Mouse (Mus musculus): Measurements from ENCODE around the gene Olfr97. TPM values are rescaled to one million over a fixed set of nuclear protein-coding genes. Genes with fewer than 3 reads are reported as not detected.

Gene Olfr97
- polyA plus RNA-seq, 1 experiment from 2014 or later, result not detected

DNA sequence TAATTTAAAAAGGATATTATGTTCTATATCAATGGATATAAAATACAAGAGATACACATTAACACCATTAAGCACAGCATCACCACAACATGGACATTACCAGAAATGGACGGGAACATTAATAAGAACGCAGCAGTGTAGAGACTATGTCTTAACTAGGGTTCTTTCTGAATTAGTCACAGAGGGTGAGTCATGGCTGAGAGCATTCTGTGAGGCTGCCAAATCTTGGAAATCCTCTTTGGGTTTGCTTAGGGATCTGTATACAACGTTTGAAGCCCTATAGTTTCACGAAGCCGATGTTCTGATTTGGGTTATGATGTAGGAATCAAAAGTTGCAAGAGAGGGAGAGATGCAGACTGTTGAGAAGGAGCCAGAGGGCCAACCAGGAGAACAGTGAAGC is 42.3 kb downstream of the Olfr97 start:
- no peaks in the 10 kb centered on the region for H3K36me3 ChIP-seq
- no peak overlapping the region for H3K4me3 ChIP-seq (replicated peaks)
- peaks cover 41% of the 10 kb centered on the region for H3K27me3 ChIP-seq
- H3K4me1 ChIP-seq, result 0 out of 2 replicates have a peak, but pooled peaks cover 4% of the 10 kb centered on the region
- WGBS, result 76% methylated on average over 5 of the region's 5 CpGs
- no peak for ATAC-seq (ENCODE audit: insufficient number of reproducible peaks, low FRiP score, low TSS enrichment, low read depth)
- no peaks in the 10 kb centered on the region for H3K9me3 ChIP-seq (replicated peaks)
- no peak overlapping the region for H3K27ac ChIP-seq (replicated peaks)
- H3K4me2 ChIP-seq (replicated peaks), result no peak overlapping the region
- H3K9ac ChIP-seq, result no peak overlapping the region

DNA sequence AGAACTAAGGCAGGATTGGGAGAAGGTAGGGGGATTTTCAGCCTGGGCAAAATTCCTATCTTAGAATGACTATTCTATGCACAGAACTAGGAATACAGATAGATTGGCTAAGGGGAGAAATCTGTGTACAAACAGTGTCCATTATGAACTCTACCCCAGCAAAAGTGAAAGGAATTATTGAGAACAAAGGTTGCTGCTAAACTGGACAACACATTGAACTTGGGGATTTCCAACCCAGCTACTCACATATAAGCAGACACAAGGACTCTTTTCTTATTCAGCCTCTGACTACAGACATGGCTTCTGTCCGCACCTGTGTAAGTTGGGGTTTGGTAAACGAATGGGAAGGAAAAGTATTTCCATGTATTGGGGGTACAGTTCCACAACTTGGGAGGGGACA is 43.5 kb downstream of the Olfr97 start, which contains the start of gene Ubd:
Gene Ubd, plus strand, starts transcription at position 237 of the 400 bp plus-strand sequence.
- H3K9ac ChIP-seq, result no peak within 1 kb of the TSS
- H3K4me1 ChIP-seq, result 0 out of 2 replicates have a peak, but pooled peaks cover 4% of the 10 kb centered on the region
- 80% methylated on average over 2 of the region's 2 CpGs for WGBS
- ATAC-seq (ENCODE audit: insufficient number of reproducible peaks, low FRiP score, low TSS enrichment, low read depth), result no peak
- no peak within 1 kb of the TSS for H3K27ac ChIP-seq (replicated peaks)
- peaks cover 38% of the 10 kb centered on the region for H3K27me3 ChIP-seq
- H3K9me3 ChIP-seq (replicated peaks), result no peaks in the 10 kb centered on the region
- H3K4me3 ChIP-seq (replicated peaks), result no peak within 1 kb of the TSS
- no peaks in the 10 kb centered on the region for H3K36me3 ChIP-seq
- no peak within 1 kb of the TSS for H3K4me2 ChIP-seq (replicated peaks)

DNA sequence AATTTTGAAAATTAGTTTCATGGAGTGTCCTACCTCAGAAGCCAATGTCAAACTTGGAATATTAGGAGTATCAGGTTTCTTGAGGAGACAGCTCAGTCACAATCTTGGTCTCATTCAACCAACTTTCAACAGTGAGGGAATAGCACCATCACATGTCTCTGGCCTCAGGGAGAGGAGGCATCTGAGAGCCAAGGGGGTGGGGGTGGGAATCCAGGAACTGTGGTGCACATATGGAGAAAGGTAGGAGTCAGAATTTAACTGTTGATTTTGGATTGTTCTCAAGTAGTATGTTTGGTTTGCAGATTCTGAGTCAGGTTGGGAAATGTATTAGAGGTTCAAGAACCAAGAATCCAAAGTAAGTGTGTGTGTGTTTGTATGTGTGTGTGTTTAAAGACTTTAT is 44.1 kb downstream of the Olfr97 start:
- H3K9ac ChIP-seq, result no peak overlapping the region
- 0 out of 2 replicates have a peak, but pooled peaks cover 4% of the 10 kb centered on the region for H3K4me1 ChIP-seq
- ATAC-seq (ENCODE audit: insufficient number of reproducible peaks, low FRiP score, low TSS enrichment, low read depth), result no peak

DNA sequence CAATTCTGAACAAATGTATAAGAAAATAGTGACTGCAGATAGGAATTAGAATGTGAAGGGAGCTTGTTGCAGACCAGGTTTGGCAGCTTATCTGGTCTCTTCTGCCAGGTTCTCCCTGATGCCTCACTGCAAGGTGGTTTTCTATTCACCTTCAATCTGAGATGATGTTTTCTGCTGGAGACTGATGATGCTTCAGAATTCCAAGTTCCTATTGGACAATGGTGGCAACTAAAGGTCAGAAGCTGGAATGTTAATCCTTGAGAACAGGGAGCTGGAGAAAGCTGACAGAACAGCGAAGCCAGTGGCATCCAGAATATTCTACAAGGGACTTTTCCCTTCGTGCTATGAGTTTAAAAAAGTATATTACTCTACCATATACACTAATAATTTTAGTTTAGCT is 46.4 kb downstream of the Olfr97 start:
- WGBS, result 28% methylated on average over 2 of the region's 2 CpGs
- Histone ChIP-seq H3K4me2 (replicated peaks) (no peak overlapping the region), H3K27ac (replicated peaks) (no peak overlapping the region)

More for the DNA sequence above, 44.1 kb downstream of the Olfr97 start:
- Histone ChIP-seq H3K9me3 (replicated peaks) (no peaks in the 10 kb centered on the region), H3K27ac (replicated peaks) (no peak overlapping the region), H3K4me3 (replicated peaks) (no peak overlapping the region), H3K36me3 (no peaks in the 10 kb centered on the region), H3K4me2 (replicated peaks) (no peak overlapping the region), H3K27me3 (peaks cover 32% of the 10 kb centered on the region)

DNA sequence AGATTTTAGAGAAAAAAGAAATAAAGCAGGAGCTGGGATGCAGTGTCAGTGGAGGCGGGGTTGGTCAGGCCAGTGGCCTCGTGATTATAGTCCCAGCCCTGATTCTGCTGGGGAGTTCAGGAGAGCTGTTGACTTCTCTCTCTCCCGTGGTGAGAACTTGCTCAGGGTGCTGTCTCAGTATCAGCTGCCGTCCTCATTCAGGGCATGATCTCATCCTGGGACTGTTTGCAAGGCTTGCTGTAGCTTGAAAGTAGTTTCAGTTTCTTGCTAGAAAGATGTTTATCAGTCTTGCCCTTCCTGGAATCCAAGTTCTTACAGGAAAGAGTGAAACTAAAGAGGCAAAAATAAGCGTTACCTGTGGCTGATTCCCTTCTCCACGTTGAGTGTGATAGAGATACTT is 51.7 kb downstream of the Olfr97 start:
- H3K9me3 ChIP-seq (replicated peaks), result no peaks in the 10 kb centered on the region
- no peak overlapping the region for H3K4me3 ChIP-seq (replicated peaks)
- WGBS, result 43% methylated on average over 6 of the region's 6 CpGs
- no peak overlapping the region for H3K27ac ChIP-seq (replicated peaks)
- no peak overlapping the region for H3K9ac ChIP-seq
- H3K36me3 ChIP-seq, result no peaks in the 10 kb centered on the region
- H3K4me1 ChIP-seq, result no peaks in the 10 kb centered on the region
- no peaks in the 10 kb centered on the region for H3K27me3 ChIP-seq
- ATAC-seq (ENCODE audit: insufficient number of reproducible peaks, low FRiP score, low TSS enrichment, low read depth), result no peak
- H3K4me2 ChIP-seq (replicated peaks), result no peak overlapping the region

More for the DNA sequence above, 46.4 kb downstream of the Olfr97 start:
- Histone ChIP-seq H3K4me1 (no peaks in the 10 kb centered on the region), H3K36me3 (no peaks in the 10 kb centered on the region), H3K27me3 (peaks cover 10% of the 10 kb centered on the region; the same call in 1 of the 2 replicates), H3K4me3 (replicated peaks) (no peak overlapping the region), H3K9me3 (replicated peaks) (no peaks in the 10 kb centered on the region), H3K9ac (no peak overlapping the region)
- no peak for ATAC-seq (ENCODE audit: insufficient number of reproducible peaks, low FRiP score, low TSS enrichment, low read depth)

Other genes starting within 250 kb of the Olfr97 start
- 0.67 and 0.95 TPM in 2 replicates for gene H2-M5, start 247.8 kb downstream of the Olfr97 start, polyA plus RNA-seq (2015; fragmentation: Nextera tagmentation; extraction: Ambion mirVana)
- 52.2 and 62.2 TPM in 2 replicates for gene Zfp57, start 236.2 kb downstream of the Olfr97 start, polyA plus RNA-seq (2015; fragmentation: Nextera tagmentation; extraction: Ambion mirVana)
- 0.09 TPM in 1 of 2 replicates, not detected in the other for gene Mog, start 213.9 kb downstream of the Olfr97 start, polyA plus RNA-seq (2015; fragmentation: Nextera tagmentation; extraction: Ambion mirVana)
- 11.5 and 15.0 TPM in 2 replicates for gene Gabbr1, start 191.4 kb downstream of the Olfr97 start, polyA plus RNA-seq (2015; fragmentation: Nextera tagmentation; extraction: Ambion mirVana)
- 0.07 TPM in 1 of 2 replicates, not detected in the other for gene Olfr90, start 148.8 kb downstream of the Olfr97 start, polyA plus RNA-seq (2015; fragmentation: Nextera tagmentation; extraction: Ambion mirVana)
- not detected in 2 replicates for gene Olfr91, start 139.1 kb downstream of the Olfr97 start, polyA plus RNA-seq (2015; fragmentation: Nextera tagmentation; extraction: Ambion mirVana)
- not detected in 2 replicates for gene Olfr92, start 117.2 kb downstream of the Olfr97 start, polyA plus RNA-seq (2015; fragmentation: Nextera tagmentation; extraction: Ambion mirVana)
- gene Olfr93, start 75.8 kb downstream of the Olfr97 start, polyA plus RNA-seq (2015; fragmentation: Nextera tagmentation; extraction: Ambion mirVana), result 0.05 TPM in 1 of 2 replicates, not detected in the other
- gene Ubd, start 43.4 kb downstream of the Olfr97 start, polyA plus RNA-seq (2015; fragmentation: Nextera tagmentation; extraction: Ambion mirVana), result 0.18 TPM in 1 of 2 replicates, not detected in the other
- gene Olfr94, start 36.3 kb downstream of the Olfr97 start, polyA plus RNA-seq (2015; fragmentation: Nextera tagmentation; extraction: Ambion mirVana), result 0.12 TPM in 1 of 2 replicates, not detected in the other
- not detected in 2 replicates for gene Olfr95, start 24.2 kb downstream of the Olfr97 start, polyA plus RNA-seq (2015; fragmentation: Nextera tagmentation; extraction: Ambion mirVana)
- 0.14 and 0.31 TPM in 2 replicates for gene Olfr96, start 17.2 kb downstream of the Olfr97 start, polyA plus RNA-seq (2015; fragmentation: Nextera tagmentation; extraction: Ambion mirVana)
- not detected in 2 replicates for gene Olfr98, start 26.4 kb upstream of the Olfr97 start, polyA plus RNA-seq (2015; fragmentation: Nextera tagmentation; extraction: Ambion mirVana)
- 1.7 and 2.6 TPM in 2 replicates for gene H2-M3, start 32.9 kb upstream of the Olfr97 start, polyA plus RNA-seq (2015; fragmentation: Nextera tagmentation; extraction: Ambion mirVana)
- gene Olfr99, start 46.1 kb upstream of the Olfr97 start, polyA plus RNA-seq (2015; fragmentation: Nextera tagmentation; extraction: Ambion mirVana), result 0.16 TPM in 1 of 2 replicates, not detected in the other
- 0.17 TPM in 1 of 2 replicates, not detected in the other for gene Olfr101, start 67.0 kb upstream of the Olfr97 start, polyA plus RNA-seq (2015; fragmentation: Nextera tagmentation; extraction: Ambion mirVana)
- 0.15 and 0.21 TPM in 2 replicates for gene Olfr102, start 79.7 kb upstream of the Olfr97 start, polyA plus RNA-seq (2015; fragmentation: Nextera tagmentation; extraction: Ambion mirVana)
- 0.11 TPM in 1 of 2 replicates, not detected in the other for gene Olfr103, start 102.4 kb upstream of the Olfr97 start, polyA plus RNA-seq (2015; fragmentation: Nextera tagmentation; extraction: Ambion mirVana)
- gene Olfr104-ps, start 122.3 kb upstream of the Olfr97 start, polyA plus RNA-seq (2015; fragmentation: Nextera tagmentation; extraction: Ambion mirVana), result 0.05 TPM in 1 of 2 replicates, not detected in the other
- not detected in 2 replicates for gene Olfr105-ps, start 141.7 kb upstream of the Olfr97 start, polyA plus RNA-seq (2015; fragmentation: Nextera tagmentation; extraction: Ambion mirVana)
- 0.12 TPM in 1 of 2 replicates, not detected in the other for gene Olfr106-ps, start 153.1 kb upstream of the Olfr97 start, polyA plus RNA-seq (2015; fragmentation: Nextera tagmentation; extraction: Ambion mirVana)
- 0.07 and 0.17 TPM in 2 replicates for gene Olfr107, start 161.9 kb upstream of the Olfr97 start, polyA plus RNA-seq (2015; fragmentation: Nextera tagmentation; extraction: Ambion mirVana)
- gene Olfr108, start 208.2 kb upstream of the Olfr97 start, polyA plus RNA-seq (2015; fragmentation: Nextera tagmentation; extraction: Ambion mirVana), result not detected in 2 replicates
- not detected in 2 replicates for gene Olfr109, start 221.6 kb upstream of the Olfr97 start, polyA plus RNA-seq (2015; fragmentation: Nextera tagmentation; extraction: Ambion mirVana)
- not detected in 2 replicates for gene H2-M2, start 246.2 kb upstream of the Olfr97 start, polyA plus RNA-seq (2015; fragmentation: Nextera tagmentation; extraction: Ambion mirVana)

All from embryonic facial prominence, embryonic 15.5 days (tissue).